Mouse (Mus musculus) 3134 (cell line): ENCODE data around the gene Vav2.

ENCODE experiments used
- DNase-seq: peaks from one replicate; pipeline ENCODE4 v3.0.0-alpha.2; 2011; ENCODE audit warnings: low spot score; ENCODE audit not compliant: insufficient read length; ENCODE audit errors: extremely low read depth

Gene Vav2

DNA sequence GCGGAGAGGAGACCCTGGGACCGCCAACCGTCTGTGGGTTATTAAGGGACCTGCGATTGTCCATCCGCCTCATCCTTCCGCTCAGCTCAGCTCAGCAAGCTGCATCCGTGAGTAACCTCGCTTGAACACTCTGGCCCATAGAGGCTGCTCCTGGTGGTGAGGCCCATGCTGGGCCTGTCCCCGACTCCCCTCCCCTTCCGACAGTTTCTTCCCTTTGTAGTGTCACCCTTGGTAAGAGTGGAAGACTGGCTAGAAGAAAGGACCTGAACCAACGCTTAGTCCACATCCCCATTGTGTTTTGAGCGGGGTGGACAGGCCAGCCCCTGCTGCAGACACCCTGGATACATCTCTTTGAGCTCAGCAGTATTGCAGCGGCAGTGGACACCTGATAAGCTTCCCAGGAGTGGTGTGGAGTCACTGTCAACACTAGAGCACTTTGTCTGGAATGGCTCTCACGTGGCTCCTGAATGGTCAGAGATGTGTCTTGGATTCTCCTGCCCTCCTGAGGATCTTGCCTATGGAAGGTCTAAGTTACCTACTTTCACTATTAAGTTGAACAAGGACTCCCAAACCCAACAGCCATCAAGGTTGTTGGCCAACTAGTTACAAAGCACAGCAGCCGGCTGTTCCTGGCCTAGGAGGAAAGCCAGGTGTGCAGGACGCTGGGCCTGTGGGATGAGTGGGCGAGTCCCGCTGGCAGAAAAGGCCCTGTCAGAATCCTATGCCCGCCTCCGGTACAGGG is 16.0 kb upstream of the Vav2 start:
- DNase-seq = no peak

DNA sequence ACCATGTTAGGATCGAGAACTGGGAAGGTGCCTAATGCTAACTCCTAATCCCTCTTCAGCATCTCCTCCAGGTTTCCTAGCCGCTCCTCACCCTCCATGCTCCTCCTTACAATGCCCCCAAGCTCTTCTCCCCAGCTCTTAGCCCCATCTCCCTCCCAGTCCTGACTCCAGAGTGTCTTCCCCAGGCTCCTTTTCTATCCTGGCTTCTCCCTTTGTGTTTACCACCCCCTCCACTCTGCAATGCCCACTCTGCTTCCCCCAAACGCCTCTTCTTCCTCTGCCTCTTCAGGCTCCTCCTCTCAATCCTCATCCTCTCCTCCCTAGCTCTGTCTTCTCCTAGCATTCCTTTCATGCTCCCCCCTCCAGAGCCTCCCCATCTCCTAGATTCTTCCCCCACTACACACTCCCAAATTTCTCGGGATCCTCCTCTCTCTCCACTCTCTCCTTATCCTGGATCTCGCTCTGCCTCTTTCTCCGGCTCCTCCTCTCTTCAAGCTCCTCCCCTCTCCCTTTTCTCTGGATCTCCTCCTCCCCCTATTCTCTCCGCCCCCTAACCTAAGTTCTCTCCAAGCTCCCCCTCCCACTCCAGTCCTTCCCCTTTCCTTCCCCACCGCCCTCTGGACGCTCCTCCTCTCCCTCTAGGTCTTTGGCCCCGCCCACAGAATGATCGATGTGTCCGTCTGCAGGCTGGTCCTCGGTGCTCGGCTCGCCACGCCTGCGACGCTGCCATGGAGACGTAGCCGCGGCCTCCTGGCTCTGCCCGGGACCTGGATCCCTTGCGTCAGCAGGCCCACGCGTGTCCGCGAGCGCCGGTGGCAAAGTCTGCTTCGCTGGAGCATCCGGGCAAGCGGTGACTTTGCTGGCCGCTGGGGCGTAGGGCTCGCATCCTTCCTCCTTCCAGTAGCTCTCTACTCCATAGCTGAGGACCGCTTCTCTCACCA is 15.2 kb upstream of the Vav2 start, which contains the start of gene Brd3os:
Gene Brd3os, plus strand, starts transcription at position 558 of the 941 bp plus-strand sequence.
- peak; percentile 92 for DNase-seq

DNA sequence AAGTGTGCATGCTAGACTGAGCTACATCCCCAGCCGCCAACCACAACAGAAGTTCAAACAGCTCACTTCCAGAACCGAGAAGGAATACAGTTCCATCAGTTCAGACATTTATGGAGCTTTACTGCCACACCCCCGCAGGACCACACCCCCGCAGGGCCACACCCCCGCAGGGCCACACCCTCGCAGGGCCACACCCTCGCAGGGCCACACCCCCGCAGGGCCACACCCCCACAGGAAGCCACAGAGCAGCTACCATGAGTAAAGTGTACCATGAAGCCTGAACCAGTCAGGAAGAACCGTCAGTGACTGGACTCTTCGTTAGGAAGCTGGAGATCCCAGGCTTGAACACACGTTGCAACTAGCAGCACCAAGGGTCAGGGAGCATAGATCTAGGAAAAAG is 11.4 kb upstream of the Vav2 start:
- peak; percentile 72 for DNase-seq

DNA sequence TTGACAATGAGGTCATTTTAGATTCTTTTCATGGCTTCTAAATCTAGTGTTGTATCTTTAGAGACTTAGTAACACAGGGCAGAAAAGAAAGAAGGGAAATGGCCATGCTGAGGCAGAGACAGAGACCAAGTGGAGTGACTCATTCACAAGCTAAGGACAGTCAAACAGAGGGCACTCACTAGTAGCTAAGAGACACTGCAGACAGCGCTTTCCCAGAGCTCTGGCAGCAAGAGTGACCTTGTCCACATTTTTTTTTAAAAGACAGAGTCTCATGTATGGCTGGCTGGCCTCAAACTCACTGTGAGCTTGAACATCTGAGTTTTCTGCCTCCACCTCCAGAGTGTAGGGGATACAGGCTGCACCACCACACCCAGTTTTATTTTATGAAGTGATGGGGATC is 11.0 kb upstream of the Vav2 start:
- DNase-seq = no peak

DNA sequence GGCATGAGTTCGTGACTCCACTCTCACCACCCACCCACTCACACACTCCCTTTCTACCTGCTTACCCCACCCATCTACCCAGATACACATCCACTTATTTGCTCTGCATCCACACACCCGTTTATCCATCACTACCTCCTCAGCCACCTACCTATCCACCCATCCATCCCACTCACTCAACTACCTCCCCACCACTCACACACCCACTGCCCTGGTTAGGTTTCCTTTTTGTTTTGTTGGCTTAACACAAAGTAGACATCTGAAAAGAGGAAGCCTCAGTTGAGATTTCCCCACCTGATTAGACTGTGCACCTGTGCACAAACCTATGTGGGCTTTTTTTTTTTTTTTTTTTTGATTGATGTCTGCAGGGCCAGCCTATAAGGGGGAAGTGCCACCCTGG is 5.8 kb upstream of the Vav2 start:
- DNase-seq = no peak

DNA sequence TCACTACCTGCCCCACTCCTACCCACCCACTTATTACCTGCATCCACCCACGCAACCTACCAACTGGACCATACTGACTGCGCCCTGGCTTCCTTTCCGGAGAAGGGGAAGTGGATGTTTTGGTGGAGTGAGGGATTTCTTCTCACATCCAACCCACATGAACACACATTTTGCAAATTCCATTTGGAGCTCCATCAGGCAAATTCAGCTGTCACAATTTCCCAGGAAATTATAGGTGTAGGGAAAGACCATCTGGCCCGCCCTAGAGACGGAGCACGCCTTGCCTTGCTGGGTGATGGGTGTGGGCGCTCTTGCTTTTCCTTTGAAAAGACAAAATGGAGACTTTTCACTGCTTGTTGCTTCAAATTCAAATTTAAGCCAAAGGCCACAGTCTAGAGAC is 3.8 kb upstream of the Vav2 start:
- no peak for DNase-seq

DNA sequence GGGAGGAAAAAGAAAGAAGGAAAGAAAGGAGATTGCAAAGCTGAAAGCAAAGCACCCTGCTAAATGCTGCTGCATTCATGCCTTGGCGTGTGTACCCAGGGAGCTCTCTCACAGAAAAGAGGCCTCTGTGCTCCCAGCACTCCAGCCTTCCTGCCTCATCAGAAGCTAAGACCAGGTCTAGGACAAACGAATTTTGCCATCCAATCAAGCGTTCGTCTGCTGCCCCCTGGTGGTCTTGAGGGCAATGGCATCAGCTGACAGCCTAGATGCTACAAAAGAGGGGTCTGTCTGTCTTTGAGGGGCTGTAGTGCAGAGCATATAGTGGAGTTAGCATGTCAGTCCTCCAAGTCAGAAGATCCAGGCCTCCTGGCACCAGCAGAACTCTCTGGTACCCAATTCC is 1.2 kb upstream of the Vav2 start:
- DNase-seq = no peak

DNA sequence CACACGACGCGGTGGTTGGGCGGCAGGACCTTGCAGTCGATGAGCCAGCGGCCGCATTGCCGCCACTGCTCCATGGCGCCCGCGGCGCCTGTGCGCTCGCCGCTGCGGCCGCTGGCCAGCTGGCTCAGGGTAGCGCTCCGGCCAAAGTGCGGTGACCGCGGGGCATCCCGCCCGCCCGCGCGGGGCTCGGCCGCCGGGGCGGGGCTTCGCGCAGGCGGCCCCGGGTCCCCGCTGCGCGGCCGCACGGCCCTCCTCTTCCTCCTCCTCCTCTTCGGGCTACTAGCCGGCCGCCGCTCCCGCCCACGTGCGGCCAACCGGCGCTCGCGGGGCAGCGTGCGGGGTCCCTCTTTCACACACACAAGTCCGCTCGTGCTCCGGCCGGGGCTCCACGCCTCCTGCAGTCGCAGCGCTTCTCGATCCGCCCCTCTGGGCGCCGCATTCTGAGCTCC is 403 bp downstream of the Vav2 start:
- no peak for DNase-seq

DNA sequence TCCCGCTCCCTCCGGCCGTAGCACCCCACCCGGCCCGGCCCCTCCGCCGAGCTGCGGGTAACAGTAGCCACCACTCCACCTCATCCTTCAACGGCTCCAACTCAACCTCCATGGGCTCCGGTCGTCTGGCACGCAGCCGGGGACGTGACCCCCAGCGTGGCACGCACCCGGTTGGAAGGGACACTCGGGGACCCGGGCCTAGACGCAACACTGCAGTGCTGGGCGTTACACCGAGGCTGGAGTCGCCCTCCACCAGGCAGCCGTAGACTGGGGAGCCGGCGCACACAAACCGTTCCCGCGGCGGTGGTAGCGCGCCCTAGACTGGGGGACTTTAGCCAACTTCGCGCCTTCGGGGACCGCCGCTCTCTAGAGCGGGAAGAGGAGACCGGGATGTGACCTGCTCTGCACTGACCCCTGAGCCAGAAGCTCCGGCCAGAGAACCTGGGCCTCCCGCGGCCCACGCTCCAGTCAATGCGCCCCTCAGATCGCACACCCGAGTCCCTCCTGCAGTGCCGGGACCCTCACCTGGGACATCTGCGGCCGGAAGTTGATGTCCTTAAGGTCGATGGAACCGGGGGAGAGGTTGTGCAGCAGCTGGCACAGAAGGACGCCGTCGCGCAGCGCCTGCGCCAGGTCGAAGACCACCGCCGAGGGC is 955 bp downstream of the Vav2 start:
- DNase-seq = peak; percentile 76

DNA sequence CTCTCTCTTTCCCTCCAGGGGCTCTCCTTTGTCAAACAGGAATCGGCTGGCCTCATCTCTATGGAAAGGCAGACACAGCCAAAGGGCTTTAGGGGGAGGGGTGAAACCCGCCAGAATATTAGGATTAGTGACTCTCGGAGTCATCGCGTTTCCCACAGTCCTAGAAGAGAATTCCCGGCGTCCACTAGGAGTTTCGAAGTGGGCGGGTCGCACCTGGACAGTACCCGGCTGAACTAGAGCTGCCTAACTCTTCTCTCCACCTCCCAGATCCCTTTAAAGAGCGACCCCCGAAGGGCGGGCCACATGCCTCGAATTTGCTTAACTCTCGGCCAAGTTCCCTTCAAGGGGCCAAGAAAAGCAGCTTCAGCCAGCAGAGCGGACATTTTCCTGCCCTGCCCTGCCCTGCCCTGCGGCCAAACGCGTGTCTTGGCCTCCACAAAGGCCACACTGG is 1.6 kb downstream of the Vav2 start:
- peak; percentile 58 for DNase-seq

DNA sequence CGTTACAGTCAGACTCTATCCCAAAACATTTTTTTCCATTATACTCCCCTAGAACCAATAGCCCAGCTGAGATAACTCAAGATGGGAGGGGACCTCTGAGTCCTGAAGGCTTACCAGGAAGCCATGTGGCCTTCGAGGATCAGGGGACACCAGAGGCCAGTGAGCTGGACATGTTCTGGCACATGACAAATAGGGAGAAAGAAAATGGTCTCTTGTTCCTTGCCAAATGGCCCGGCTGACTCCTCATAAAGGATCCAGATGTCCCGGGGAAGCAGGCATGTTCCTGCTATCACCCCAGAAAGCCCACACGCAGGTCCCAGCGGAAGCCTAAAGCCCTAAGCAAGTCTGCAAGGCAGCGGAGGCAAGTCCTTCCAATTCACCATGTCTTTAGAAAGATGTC is 3.2 kb downstream of the Vav2 start:
- DNase-seq = no peak

DNA sequence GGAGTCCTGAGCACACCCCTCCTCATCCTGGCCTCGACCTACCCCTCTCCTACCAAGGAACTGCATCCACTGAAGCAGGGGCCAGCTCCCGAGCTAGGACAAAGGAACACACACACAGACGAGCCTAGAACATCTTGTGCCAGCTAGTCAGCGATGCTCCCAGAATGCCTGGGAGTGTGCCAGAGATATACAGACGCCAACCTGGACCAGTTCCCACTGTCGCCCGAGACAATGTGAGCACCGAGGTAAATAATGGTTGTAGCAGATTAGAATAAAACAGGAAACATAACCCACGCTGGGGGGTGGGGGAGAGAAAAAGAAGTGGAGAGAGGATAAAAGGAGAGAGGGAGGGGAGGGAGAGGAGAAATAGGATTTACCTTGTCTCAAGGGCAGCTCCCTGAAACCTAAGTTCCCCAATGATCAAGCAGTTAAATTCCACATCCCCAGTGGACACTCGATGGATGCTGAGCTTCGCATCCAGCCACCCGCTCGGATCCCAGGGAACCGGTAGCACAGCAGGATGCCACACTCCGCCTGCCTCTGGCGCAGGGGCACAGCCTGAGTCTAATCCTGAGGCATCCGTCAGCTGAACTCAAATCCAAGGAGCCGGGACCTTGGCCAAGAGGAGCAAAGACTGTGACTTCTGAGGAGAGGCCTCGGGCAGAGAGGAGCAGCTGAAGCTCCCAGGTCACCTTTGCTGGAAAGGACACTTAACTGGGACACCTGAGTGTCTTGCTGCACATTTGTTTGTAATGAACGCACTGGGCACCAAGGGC is 5.4 kb downstream of the Vav2 start:
- DNase-seq = peak; percentile 22

DNA sequence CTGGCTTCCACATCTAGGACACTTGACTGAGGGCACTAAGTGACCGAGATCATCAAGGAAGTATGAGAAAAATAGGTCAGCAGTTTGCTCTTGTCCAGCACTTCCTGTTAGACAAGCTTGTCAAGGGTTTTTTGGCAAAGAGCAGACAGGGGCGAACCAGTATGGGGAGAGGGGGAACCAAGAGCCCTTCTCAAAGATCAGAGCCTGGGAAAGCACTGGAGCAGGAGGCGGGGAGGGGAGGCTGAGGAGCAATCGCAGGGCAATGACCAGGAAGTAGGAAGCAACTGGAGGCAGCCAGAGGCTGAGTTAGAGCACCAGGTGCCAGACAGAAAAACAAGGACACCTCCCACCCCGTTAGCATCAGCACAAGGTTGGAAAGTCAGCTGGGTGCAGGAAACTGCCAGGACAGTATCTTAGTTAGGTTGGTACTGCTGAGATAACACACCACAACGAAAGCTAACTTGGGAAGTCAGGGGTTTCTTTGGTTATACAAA is 8.2 kb downstream of the Vav2 start:
- no peak for DNase-seq

DNA sequence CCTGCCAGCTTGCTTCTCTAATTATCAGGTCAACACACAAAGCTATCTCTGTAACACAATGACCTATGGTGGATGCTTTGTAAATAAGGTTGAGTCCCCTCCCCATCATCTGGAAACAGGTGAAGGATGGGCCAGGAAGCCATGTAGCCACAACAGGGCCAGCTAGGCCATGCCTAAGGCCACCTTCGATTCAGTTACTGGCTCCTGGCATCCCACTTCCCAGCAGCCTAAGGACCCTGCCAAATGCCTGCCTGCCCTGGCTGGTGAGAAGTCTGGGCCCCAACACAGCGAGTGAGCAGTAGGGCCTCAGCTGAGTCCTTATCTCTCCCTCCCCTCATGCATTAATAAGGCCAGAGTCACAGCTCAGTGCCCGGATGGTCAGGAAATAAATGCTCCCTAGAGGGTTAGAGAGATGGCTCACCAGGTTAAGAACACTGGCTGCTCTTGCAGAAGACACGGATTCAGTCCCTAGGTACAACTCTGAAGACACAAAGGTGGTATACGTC is 9.1 kb downstream of the Vav2 start:
- no peak for DNase-seq

DNA sequence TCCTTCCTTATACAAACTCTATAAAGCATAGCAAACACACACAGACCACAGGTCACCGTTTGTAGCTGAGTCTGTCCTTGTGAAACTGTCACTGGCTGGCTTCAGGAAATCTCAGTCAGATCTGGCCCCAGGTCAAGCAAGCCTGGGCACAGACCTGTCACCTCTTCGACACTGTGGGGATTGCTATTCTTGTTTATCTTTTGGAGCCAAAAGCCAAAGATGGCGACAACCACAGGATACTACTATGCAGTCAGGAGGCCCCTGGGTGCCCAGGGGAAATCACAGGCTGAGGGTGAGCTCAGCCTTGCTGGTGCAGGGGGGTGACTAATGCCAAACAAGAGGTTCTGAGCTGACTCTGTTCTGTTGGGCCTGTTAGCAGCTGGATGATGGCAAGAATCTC is 10.4 kb downstream of the Vav2 start:
- DNase-seq = peak; percentile 53

DNA sequence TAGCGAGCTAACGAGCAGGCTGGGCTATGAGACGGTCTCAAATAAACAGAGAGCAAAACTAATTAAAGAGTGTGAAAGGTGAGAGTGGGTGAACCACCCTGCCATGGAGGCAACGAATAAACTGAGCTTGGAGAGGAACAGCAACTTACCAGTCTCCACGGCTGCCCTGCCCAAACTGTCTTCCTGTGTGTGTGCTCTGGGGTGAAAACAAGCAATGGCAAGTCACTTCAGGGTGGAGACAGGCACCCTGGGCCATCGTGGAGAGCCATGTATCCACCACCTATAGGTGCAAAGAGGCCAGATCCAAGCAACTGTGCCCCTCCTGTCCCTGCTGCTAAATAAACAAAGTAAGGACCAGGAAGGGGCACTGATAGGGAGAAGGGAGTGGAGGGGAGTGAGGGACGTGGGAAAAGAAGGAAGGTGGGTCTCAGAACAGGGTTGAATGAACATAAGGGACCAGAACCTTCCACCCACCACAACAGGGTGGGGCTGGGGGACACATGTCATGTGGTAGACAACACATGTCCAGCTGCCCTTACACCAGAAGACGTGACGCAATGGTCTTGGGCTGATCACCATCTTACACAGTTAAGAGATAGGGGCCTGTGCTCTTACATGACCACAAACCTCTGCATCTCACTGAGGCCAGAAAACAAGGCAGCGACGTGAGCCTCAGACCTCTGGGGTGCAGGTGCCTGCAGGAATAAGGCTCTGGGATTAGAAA is 11.6 kb downstream of the Vav2 start:
- DNase-seq = no peak

DNA sequence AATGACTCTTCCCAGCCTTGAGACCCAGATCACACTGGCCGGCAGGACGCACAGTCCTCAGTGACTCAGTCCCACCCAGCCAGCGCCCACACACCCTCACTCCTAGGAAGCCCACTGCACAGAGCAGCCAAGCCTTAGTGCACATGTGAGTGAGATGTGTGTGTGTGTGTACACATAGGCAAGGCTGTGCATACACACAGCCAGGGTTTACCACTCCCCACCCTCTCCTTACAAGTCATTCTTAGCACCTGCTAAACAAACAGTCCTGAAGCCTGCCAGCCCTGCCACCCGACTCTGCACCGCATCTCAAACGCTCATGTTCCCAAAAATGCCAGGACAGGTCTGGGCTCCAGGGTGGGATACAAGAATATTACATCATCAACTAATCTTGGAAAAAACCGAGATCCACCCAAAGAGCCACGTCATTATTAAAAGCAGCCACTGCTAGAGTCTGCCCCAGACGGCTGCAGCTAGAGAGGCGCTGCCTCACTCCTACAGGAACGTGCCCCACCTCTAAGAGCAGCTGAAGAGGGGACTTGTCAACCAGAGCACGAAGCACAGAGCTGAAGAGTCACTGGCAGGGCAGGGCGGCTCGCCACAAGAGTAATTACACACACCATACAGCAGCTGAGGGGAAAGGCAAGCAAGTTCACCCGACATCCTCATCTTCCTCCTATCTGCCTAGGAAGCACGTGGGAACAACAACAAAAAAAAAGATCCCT is 12.7 kb downstream of the Vav2 start:
- no peak for DNase-seq

DNA sequence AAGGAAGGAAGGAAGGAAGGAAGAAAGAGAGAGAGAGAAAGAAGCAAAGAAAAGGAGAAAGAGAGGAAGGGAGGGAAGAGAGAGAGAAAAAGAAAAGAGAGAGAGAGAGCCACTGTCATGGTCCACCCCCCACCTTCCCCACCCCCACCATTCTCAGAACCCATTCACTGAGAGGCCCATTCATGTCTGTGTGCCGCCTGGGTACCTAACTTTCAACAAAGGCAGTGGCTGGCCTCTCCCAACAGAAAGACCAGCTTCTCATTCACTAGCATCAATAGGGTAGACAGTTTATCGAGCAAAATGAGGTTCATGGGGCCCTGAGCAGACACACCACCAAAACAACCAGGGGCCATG is 13.3 kb downstream of the Vav2 start:
- no peak for DNase-seq

DNA sequence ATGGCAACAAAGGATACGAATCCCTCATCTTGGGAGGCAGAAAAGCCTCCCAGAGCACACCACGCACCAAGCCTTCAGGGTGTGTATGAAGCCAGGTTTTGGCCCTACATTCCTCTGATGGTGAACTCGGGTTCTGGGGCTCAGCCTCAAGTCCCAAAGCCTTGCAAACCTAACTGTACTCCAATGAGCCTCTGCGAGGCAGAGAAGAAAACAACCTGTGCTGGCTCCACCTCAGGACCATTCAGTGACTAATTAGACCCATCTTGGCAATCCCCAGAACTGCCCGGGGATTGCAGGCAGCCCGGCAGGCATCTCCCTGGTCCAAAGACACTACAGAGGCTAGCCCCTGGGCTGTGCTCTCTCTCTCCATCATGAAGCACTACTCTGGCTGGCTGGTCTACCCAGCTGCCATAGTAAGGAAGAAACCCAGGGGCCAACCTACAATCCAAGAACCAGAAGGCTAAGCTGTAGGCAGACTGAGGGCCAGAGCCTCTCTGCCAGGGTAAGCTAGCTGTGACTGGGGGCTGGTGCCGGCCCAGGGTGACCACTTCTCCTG is 14.5 kb downstream of the Vav2 start:
- DNase-seq = no peak
